Mouse (Mus musculus) natural killer cell, adult 2 months (primary cell): Measurements from ENCODE around the gene Icos.

ENCODE experiments used
- DNase-seq, 2 experiments: peaks; one replicate each; pipeline ENCODE4 v3.0.0; 2022; ENCODE audit warnings: low spot score in 2 of 2

Icos gene

DNA sequence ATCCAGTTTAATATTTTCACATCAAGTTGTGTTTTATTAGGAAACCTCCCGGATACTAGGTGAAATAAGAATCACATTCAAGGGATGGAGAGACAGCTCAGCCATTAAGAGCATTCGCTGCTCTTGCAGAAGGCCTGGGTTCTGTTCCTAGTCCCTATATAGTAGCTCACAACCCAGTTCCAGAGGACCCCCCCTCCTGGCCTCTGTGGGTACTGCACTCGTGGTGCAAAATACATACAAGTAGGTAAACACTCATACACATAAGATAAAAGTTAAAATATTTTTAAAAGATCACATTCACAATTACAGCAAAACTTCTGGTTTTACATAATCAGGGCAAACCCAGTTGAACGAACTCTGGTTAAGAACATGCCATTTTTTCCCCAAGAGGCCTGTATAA, 15.6 kb upstream of the Icos start:
- no peak for DNase-seq

DNA sequence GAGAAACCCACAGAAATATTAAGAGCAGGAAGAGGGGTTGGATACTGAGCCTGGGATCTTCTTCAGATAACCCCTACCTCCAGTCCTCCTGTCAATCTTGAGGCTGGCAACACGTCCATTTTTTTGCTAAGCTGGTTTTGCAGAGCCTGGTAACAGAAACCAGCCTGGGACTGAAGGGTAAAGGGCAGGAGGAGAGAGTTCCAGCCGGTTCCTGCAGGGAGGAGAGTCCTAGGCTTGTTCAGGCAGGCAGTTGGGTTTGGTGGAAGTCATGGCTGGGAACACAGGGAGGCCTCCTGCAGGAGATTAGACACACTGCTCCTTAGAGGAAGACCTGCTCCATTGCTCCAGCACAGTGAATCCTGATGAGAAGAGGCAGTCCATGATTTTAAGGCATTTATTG, 10.2 kb upstream of the Icos start:
- DNase-seq, result no peak

DNA sequence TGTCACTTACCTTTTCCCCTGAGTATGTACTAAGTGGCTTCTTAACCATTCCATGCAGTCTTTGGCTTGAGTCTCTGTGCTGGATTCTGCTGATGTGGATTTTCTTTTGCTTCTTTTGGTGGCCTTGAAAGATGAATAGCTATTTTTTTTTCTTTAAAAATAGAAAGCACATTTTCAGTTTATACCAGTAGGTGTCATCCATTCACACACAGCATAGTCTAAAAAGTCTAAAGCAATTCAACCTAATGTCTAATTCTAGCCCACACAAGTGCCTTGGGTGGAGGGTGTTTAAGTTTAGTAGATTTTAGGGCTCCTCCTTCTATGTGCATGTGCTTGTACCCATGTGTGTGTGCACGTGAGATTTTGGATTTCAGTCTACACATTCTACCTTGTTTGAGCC, 6.9 kb upstream of the Icos start:
- DNase-seq, result no peak

DNA sequence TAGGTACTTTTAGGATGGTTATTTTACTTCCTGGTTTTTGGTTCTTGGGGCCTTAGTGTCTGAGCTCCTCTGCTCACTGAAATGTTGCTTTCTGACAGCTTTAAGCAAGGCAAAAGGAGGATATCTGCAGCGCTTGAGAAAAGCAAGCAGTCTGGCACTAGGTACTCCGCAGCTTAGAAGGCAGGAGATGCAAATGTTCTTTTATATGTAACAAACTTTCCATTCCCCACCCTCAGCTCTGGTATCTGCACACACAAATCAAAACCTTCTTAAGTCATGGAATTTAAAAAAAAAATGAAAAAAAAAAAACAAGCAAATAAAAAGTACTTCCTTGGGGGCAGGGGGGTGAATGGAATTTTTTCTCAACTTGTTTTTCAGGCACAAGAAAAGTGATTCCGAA, 3.5 kb upstream of the Icos start:
- no peak for DNase-seq

DNA sequence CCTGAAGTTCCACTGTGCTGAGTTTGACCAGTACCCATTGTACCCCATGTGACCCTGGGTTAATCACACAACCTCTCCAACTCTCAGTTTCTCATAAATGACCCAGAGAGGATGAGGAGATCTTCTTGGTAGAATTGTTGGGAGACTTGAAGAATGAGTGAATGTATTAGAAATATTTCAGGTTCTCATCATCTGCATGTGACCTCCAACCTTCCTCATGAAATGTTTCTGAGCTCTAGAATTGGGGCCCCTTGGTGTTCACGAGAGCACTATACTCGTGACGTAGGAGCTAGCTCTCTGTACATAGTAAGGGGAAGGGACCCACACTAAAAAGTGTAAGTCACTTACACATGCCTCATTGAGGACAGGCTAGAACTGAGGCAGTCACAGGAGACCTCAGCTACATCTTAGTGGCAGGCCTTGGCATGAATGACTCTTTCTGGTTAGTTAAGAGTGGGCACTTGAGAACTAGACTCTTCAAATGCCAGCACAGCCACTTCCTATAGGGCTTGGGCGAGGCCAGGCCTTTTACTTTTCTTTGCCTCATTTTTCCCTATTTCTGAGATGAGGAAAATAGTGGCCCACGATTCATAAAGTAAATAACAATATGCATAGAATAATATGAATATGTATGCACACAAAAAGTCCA, 2.0 kb upstream of the Icos start:
- no peak for DNase-seq

DNA sequence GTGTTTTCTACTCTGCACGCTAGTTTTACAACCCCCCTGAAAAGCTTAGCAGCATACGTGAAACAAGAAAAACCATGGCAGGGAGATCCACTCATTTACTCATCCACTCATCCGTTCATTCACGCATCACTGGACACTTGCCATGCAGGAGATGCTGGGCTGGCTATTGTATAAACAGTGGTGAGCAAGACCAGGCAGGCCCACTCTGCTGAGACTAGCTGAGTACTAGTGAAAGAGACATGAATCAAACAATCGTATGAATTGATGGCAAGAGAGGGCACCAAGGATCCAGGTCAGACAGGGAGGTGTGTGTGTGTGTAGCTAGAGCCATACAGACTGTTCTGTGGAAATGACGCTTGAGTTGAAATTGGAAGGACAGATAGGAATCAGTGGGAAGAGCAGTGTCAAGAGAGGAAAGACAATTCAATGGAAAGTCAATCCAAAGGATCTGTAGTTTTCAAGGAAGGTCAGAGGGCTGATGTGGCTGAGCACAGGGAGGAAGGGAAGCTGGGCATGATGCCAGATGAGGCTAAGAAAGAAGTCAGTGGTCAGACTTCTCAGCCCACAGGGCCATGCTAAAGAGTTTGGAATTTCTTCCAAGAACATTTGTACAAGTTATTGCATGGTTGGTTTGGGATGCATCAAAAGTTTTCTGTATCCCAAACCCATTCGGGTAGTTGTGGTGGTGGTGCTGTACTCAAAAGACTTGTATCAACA, 1.6 kb downstream of the Icos start:
- DNase-seq, result no peak

DNA sequence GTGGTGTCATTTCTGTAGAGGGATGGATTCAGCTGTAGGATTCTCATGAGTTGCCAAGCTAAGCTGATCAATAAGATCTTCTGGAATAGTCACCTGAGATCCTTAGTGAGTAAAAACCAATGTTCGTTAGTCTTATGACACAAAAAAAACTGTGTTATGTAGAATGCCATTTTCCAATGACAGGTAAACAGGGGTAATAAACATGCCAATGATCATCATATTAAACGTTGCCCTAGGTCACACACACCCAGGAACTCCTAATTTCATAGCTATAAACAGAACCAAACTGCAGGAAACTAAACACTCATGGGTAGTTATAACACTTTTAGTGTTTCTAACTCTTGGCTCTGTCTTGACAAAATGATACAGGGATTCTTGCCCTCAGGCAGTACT, 2.1 kb downstream of the Icos start:
- no peak for DNase-seq

DNA sequence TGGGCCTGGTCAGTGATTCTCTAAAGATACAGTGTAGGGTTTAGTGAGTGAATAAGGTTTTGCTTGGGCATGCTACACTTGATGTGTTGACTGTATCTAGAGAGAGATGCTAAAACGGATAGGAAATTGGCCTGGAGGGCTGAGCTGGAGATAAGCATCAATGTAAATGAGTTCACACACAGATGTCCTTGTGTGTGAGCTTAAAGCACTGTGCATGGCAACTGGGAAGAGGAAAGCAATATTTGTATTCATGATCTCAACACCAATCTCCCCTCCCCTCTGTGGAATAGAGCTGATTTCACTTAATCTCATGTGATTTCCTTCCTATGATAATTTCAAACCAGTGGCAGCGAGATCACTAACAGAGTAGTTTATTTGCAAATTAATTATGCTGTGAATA, 7.3 kb downstream of the Icos start:
- no peak for DNase-seq

DNA sequence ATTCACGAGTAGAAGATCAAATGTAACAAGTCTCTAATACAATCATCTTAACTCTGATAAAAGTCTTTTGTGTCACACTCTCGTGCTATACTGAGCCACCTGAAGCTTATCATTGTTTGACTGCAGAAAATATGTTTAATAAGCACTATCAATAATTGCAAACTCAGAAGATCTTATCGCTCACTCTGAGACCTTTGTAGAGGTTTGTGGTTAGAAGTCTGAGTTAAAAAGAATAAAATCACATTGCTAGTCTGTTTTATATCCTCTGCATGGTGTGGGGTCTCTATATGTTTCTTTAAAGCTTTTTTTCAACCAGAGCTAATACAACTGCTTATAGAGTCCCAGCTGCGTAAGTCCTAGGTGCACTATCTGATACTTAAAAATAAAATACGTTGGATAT, 8.4 kb downstream of the Icos start:
- no peak for DNase-seq

DNA sequence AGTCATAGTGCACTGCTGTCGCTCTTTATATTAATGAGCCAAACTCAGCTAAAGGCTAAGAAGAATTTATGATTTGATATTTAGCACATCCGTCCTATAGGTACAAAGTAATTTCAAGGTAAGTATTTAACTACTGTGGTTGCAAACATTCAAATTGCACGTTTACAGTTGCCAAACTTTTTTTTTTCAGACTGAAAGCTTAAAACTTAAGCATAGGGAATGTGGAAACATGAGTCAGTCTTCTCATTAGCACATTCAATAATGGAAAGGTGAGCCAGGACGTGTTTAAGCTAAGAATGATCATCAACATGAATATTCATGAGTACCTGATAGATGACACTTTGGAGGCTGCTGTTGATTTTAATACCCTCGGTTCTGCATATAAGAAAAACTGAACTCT, 11.4 kb downstream of the Icos start:
- no peak for DNase-seq

DNA sequence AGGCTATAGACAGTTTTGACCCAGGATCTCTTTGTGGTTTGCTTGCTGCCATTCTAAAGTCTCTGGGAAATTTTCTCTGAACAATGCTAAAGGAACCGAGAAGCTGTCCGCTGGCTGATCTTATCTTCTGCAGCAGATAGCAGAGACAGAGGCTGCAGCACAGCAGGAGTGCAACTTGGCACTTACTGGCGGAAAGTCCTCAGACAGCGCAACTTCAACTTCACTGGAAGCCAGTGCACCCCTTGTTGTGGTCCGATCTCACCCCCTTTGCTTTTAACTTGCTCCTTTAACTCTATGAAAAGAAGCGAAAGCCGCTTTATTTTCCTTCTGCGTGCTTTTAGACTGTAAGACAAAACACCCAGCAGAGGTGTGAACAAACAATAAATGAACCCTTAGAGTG, 12.6 kb downstream of the Icos start:
- DNase-seq, result peak; percentile 15 to 39

DNA sequence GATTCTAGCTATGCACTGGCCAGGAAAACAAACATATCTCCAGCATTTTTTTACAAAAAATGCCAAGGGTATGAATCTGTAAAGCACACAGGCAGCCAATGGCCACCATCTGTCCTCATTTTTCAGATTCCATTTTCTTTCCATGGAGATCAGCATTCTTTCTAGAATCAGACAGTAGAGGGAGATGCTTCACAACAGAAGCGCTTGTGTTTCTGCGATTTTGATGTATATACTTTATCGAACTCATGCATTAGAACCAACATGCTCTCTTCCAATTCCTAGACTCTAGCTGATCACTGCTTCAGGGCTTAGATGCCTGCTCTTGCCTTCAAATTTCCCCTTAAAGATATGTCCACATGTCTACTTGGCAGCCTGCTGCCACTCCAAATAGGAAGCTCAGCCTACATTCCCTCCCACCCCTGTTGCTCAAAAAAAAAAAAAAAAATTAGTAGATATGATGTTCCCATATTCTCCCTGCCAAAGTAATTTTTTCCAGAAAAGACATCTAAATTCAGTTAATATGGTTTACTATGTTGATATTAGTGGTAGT, 20.4 kb downstream of the Icos start:
- no peak for DNase-seq

DNA sequence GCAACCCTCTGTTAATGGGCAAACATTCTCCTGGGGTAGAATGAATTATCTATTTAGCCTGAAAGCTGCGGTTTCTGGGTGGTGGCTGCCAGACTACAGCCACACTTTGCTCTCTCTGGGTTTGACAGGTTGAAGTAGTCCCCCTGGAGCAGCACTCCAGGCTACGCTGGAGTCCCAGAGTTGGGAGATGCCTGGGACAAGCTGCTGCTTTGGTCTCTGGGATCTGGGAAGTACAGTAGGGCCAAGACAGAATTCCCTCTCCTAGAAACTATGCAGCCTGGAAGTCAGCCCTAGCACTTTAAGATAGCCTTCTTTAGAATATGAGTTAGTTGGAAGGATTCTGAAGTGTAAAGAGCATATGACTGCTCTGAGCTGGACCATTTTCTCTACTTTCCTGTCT, 21.0 kb downstream of the Icos start:
- no peak for DNase-seq

DNA sequence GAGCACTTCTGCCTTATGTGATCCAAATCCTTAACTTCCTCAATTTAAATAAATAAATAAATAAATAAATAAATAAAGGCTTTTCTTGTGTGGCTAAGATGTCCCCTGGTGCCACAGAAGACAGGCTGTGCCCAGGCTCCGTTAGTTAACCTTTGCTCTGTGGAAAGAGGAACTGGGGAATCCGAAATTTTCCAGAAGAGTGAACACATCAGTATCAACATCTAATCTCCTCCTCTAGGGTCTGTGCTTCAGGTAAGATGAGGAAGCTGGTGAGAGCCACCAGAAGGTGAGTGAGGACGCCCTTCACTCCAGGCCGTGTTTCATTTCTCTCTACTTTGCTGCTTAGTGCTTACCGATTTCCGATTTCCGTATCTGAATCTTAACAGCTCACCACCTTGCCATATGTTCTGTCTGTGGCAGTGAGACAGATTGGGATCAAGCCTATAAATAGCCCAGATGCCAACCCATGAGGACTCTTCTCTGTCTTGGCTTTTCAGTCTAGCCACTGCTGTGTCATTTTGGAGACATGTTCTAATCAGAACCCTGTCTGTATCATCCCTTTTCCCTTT, 24.1 kb downstream of the Icos start:
- DNase-seq, result no peak

DNA sequence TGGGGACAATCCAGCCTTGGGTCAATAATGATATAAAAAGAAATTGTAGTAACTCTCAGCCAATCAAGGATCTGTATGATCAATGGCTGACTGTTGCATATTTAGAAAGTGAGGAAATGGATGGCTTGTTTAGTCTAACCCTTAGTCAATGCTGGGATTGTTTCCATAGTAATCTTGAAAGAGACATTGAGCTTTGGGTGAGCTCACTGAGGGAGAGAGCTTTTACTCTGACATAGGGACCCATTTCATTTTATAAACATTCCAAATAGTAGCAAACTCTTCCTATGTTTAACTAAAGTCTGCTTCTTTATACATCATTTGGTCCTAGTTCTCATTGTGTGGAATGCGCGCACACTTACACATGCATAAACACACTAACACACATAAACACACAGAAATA, 28.5 kb downstream of the Icos start:
- no peak for DNase-seq

DNA sequence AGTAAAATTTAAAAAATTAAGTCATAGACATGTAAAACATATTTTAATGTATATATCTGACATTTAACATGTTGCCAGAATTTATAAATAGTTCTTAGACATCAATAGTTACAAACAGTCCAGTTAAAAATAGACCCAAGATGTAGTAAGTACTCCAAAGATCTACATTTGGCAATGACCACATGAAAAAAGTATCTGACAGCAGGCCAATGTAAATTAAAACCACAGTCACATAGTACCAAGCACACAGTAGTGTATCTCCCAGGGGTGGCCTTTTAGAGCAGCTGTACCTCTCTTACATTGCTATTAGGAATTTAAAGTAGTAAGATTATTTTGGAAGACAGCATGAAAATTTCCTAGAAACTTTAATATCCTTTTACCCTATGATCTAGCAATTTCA, 29.8 kb downstream of the Icos start:
- no peak for DNase-seq

DNA sequence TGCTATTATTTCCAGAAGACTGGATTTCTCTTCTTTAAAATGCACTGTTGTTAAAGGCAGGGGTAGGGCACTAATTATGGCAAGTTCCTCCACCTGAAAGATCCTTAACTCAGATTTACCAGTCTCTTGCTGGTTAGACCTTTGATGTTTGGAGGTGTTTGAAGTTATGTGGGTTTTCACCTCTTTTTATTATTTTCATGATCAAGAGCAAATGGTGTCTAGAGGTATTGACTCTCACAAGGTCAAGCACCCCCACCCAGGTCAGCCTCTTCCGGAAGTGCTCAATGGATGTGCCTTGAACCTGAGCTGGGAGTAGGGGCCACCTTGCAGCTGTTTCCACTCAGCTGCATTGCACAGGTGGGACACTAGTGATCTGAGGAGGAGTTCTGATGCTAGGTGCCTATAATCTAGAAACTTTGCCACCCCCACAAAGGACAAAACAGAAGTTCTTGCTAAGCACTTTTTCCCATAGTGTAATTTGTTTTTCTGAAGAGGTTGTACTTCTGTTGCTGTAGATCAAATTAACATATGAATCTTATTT, 38.9 kb downstream of the Icos start:
- DNase-seq, result no peak

DNA sequence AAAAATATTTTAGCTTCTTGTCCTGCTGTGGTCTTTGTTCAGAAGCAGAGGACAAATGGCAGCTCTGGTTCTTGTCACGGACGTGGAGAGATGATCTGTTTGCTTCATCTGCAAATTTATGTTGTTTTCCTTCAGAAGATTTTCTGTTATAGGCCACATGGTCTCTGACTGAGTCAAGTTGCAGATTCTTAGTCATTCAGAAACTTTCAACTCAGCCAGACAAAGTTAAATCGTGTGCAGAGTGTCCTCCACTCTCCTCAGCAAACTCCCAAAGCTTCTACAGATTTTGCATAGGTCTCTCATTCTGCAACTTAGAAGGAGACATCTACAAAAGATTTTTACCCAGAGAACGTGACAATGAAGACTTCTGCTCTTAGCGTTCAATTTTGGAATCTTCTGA, 49.0 kb downstream of the Icos start:
- DNase-seq, result no peak

DNA sequence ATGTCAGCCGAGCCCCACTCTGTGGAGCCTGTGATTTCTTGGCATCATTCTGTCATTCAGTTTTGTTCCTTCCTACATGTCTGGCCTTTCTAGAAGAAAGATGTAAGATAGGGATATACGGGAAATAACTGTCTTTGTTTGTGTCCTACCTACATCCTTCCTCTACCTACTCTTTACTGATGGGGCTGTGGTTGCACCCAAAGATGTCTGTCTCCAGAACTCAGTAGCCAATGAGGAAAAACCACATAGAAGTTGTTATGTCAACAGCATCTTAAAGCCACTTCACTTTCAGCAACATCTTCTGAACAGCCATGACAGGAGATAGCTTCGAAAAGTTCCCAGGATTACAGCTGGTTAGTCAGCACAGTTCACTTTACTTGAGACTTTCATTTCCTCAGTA, 49.8 kb downstream of the Icos start:
- no peak for DNase-seq

DNA sequence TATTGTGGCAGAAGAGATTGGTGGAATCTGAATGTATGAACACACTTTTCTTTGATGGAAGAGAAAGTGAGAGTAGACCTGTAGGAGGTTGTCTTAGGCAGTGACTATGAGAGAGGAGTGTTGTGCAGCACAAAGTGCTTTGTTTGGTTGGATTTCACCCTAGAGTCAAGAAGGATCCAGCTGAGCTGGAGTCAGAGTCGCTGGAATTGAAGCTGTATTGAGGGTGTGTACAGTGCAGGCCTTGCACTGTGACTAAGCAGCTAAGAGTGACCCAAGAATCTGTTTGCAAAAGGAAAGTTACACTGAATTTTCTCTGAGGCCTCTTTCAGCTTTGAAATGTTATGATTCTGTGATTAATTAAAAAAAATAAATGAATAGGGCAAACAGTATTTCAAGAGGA, 52.2 kb downstream of the Icos start:
- DNase-seq, result no peak

DNA sequence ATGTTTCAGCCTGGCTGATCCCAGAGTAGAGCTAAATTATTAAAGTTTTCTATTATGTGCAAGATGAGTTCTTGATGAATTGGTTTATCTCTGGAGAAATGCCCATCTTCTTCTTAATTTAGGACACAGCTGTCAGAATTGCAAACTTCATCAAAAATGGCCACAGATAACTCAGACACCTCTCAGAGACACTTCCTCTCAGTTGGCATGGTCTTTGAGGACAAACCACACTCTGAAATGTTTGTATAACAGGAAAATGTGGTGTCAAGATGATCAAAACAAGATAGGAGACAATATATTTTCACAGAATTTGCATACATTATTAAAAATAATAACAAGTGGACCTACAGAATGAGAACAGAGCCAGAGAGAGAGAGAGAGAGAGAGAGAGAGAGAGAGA, 52.8 kb downstream of the Icos start:
- no peak for DNase-seq

DNA sequence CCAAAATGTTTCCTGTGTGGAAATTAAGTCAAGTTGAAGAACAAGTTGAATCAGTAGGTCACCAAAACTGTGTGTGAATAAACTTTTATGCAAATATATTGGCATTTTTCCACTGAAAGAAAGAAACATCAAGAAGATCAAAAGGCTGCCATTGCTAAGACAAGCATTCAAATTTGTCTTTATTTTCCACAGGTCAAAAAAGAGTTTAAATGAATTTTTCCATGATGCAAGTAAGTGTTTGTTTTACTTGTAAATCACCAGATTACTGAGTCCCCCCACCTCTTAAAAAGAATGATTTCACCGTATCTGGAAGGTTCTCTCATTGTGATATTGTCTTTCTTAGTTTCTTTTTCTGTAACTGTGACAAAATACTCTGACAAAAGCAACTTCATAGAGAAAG, 57.5 kb downstream of the Icos start:
- DNase-seq, result no peak

DNA sequence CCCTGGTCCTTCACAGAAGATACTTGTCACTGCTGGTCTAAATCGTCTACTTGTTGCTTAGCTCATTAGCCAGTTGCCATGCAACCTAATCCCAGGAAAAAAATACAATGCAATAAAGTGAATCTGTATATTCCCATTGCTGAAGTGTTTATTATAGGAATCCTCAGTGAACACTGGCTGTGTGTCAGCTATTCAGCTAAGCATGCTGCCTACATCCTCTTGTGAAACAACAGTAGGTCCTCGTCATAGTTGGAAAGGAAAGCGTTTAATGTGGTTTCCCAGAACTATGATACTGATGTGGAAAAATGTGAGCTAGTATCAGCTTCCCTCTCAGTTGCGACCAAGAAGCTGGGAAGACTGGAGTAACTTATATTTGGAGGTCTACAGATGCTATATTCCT, 60.5 kb downstream of the Icos start:
- no peak for DNase-seq
